Mouse (Mus musculus) lung, adult 10 weeks (tissue): ENCODE measurements around the gene Igf2bp3. TPM values are rescaled to one million over a fixed set of nuclear protein-coding genes. Genes with fewer than 3 reads are reported as not detected.

Source experiments
- polyA plus RNA-seq: library from polyadenylated mRNA; stranded (reverse); fragments of 350-450 nt; fragmentation: Illumina TruSeq; extraction: RNeasy Lipid Tissue Mini Kit (QIAGEN cat#74804); gene quantifications from one replicate; pipeline ENCODE4 v1.2.3, GENCODE M21; 2014; ENCODE audit warnings: low read depth, low replicate concordance; ENCODE audit not compliant: insufficient read depth

Igf2bp3 gene
- polyA plus RNA-seq: not detected

GRCm38 (mm10) chr6:49214928-49215747, at the start of gene Igf2bp3:
Gene Igf2bp3, minus strand, starts transcription at chr6:49214957.

DNA sequence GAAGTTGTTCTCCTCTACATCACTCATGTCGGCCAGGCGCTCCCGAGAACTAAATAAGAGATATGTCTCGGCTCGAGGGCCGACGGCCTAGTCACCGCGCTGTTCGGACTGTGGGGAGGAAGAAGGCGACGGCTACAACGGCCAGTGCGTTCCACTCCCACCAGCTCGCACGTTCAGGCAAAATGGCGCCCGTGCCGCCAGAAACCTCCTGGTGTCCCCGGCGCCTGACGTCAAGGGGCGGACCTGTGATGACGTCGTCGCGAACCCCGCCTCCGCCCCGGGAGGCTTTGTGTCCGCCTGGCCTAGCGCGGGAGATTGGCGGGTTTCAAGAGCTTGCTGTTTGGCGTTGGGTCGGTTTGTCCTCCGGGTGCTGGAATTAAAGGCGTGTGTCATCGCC, 49.1 kb upstream of the Igf2bp3 start, which contains the start of gene Tra2a:
Gene Tra2a, minus strand, starts transcription at position 187 of the 397 bp plus-strand sequence.

GRCm38 (mm10) chr6:49073304-49074116, 141.2 kb downstream of the Igf2bp3 start, which contains the start of gene Malsu1:
Gene Malsu1, plus strand, starts transcription at chr6:49073795.

DNA sequence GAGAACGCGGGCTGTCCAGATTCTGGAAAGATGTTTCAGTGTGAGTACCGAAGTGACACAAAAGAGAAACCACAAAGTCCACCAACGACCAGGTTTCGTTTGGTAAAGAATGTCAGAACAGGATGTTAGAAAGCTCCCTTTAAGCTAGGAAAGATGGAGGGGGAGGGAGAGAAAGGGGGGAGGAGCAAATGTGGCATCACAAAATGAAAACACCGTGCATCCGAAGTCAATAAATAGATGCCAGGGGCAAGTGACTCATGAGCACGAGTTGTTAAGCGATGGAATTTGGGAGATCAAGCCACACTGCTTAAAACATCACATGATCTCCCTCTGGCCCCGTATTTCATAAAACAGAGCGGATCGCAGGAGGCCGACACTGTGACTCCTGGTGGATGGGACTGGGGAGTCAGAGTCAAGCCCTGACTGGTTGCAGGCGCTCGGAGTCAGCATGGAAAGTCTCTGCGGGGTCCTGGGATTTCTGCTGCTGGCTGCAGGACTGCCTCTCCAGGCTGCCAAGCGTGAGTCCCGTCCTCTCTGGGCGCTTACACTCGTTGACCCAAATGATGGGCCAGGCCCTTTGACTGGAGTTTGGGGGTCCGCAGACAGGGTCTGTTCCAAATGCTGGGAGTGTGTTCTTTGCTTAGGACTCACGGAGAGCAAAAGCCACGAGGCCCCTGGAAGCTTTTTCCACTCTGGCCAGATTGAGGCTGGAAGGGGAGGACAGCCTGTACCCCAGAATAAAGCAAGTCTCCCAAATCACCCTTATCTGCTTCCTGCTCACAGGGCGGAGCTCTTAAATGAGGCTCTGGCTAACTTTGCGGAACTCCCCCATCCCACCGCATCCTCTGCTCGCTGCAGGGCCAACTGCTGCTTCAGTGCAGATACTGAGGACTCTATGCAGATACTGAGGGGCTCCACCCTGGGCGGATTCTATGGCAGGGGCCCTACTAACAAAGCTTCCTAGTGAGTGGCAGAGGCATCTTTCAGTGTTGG, 178.2 kb downstream of the Igf2bp3 start, which contains the start of gene Gpnmb:
Gene Gpnmb, plus strand, starts transcription at position 272 of the 993 bp plus-strand sequence.

Other genes with a start within 250 kb of the Igf2bp3 start
- not detected for gene Doxl2, start 240.0 kb downstream of the Igf2bp3 start, polyA plus RNA-seq
- not detected for gene Svs1, start 228.1 kb downstream of the Igf2bp3 start, polyA plus RNA-seq
- 4.6 TPM for gene Gpnmb, start 178.4 kb downstream of the Igf2bp3 start, polyA plus RNA-seq
- gene Malsu1, start 141.2 kb downstream of the Igf2bp3 start, polyA plus RNA-seq: 18.8 TPM
- 77.4 TPM for gene Tra2a, start 49.1 kb upstream of the Igf2bp3 start, polyA plus RNA-seq
- gene Ccdc126, start 104.3 kb upstream of the Igf2bp3 start, polyA plus RNA-seq: 9.4 TPM
- 12.8 TPM for gene Fam221a, start 152.8 kb upstream of the Igf2bp3 start, polyA plus RNA-seq
- gene Stk31, start 180.6 kb upstream of the Igf2bp3 start, polyA plus RNA-seq: not detected